Mouse (Mus musculus): ENCODE results near the gene Actl6b. TPM values are rescaled to one million over a fixed set of nuclear protein-coding genes. Genes with fewer than 3 reads are reported as not detected.
"Not testable (repeated sequence)": the region's sequence is repeated elsewhere in the genome, so short reads cannot be mapped to it uniquely, and the experiment has no call there.

The Actl6b gene
- polyA plus RNA-seq, 1 experiment: not detected

GRCm38 (mm10) chr5:137611245-137611602 is 57.9 kb downstream of the Actl6b start:
- 63% methylated on average over 6 of the region's 6 CpGs for WGBS
- H3K4me1 ChIP-seq (replicated peaks; ENCODE audit: control insufficient read depth, insufficient read depth, low read length): no peaks in the 10 kb centered on the region

DNA sequence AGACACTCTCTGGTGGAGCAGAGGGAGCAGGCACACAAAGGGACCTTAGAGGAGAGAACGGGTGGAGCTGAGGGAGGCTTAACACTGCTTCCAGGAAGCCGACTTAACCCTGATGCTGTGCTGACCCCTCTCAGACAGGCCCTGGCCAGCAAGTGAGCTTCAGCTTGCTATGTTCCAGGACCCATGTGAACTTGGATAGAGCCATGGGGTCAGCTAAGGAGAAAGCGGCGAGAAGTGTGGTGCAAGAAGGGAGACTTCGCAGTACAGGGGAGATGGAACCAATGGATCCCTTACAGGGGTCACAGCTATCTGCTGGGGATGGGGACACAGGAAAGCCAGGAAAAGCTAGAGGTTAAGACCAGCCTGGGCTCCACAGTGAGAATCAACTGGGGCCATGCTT is 59.8 kb downstream of the Actl6b start:
- no peak overlapping the region for H3K4me3 ChIP-seq (ENCODE audit: control insufficient read depth, insufficient read depth, low read length)
- H3K4me1 ChIP-seq (replicated peaks; ENCODE audit: control insufficient read depth, insufficient read depth, low read length): no peaks in the 10 kb centered on the region
- no peaks in the 10 kb centered on the region for H3K36me3 ChIP-seq (ENCODE audit: control insufficient read depth, insufficient read depth, low read length)
- no peak for DNase-seq
- no peaks in the 10 kb centered on the region for H3K27me3 ChIP-seq (ENCODE audit: control insufficient read depth, insufficient read depth, low read length)
- 96% methylated on average over 5 of the region's 5 CpGs for WGBS
- H3K27ac ChIP-seq (ENCODE audit: control insufficient read depth, insufficient read depth, low read length): no peak overlapping the region
- TF ChIP-seq POLR2A (IDR thresholded peaks at IDR 0.05; ENCODE audit: control insufficient read depth, extremely low read depth, insufficient read depth, low read length, poor library complexity) (no peak), CTCF (IDR thresholded peaks at IDR 0.05; ENCODE audit: borderline replicate concordance, control insufficient read depth, extremely low read depth, insufficient read depth, low read length, poor library complexity) (no peak)

More at GRCm38 (mm10) chr5:137611245-137611602, 57.9 kb downstream of the Actl6b start:
- TF ChIP-seq POLR2A (IDR thresholded peaks at IDR 0.05; ENCODE audit: control insufficient read depth, extremely low read depth, insufficient read depth, low read length, poor library complexity): no peak
- H3K27ac ChIP-seq (ENCODE audit: control insufficient read depth, insufficient read depth, low read length): no peak overlapping the region
- no peaks in the 10 kb centered on the region for H3K27me3 ChIP-seq (ENCODE audit: control insufficient read depth, insufficient read depth, low read length)
- H3K4me3 ChIP-seq (ENCODE audit: control insufficient read depth, insufficient read depth, low read length): no peak overlapping the region
- no peaks in the 10 kb centered on the region for H3K36me3 ChIP-seq (ENCODE audit: control insufficient read depth, insufficient read depth, low read length)
- no peak for DNase-seq

DNA sequence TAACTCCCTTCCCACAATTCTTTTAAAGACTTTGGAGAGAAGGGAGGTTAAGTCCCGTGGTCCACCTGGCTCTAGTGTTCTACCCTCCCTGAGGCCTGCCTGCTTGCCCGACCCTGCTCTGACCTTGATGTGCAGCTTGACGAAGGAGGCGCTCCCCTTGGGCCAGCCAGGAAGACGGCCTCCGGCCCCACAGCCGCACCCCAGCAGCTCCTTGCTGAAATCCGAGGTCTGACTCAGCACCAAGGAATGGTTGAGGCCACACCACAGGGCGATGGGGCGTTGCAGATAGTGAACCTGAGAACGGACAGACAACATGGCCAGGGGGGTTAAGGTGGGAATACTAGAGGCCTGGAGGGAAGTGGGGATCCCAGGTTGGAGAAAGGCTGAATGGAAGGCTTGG is 60.2 kb downstream of the Actl6b start, which contains the start of gene Pcolce:
Gene Pcolce, minus strand, starts transcription at position 235 of the 400 bp plus-strand sequence.
- TF ChIP-seq POLR2A (IDR thresholded peaks at IDR 0.05; ENCODE audit: control insufficient read depth, extremely low read depth, insufficient read depth, low read length, poor library complexity) (no peak), CTCF (IDR thresholded peaks at IDR 0.05; ENCODE audit: borderline replicate concordance, control insufficient read depth, extremely low read depth, insufficient read depth, low read length, poor library complexity) (no peak)

DNA sequence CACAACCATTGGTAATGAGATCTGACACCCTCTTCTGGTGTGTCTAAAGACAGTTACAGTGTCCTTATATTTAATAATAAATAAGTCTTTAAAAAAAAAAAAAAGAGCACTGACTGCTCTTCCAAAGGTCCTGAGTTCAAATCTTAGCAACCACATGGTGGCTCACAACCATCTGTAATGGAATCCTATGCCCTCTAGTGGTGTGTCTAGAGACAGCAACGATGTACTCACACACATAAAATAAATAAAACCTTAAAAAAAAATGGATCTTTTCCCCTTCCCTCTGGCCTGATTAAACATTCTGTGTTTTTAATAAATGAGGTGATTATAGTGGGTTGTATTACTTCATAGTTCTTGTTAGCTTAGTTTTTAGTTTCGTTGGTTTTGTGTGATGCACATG is 61.6 kb downstream of the Actl6b start:
- H3K4me3 ChIP-seq (ENCODE audit: control insufficient read depth, insufficient read depth, low read length); H3K27ac ChIP-seq (ENCODE audit: control insufficient read depth, insufficient read depth, low read length); H3K27me3 ChIP-seq (ENCODE audit: control insufficient read depth, insufficient read depth, low read length); H3K36me3 ChIP-seq (ENCODE audit: control insufficient read depth, insufficient read depth, low read length); H3K4me1 ChIP-seq (replicated peaks; ENCODE audit: control insufficient read depth, insufficient read depth, low read length); DNase-seq: not testable (repeated sequence)
- 89% methylated on average over 2 of the region's 2 CpGs for WGBS

More for the DNA sequence above, 60.2 kb downstream of the Actl6b start, which contains the start of gene Pcolce:
- H3K4me3 ChIP-seq (ENCODE audit: control insufficient read depth, insufficient read depth, low read length): no peak within 1 kb of the TSS
- H3K4me1 ChIP-seq (replicated peaks; ENCODE audit: control insufficient read depth, insufficient read depth, low read length): no peaks in the 10 kb centered on the region
- H3K27ac ChIP-seq (ENCODE audit: control insufficient read depth, insufficient read depth, low read length): no peak within 1 kb of the TSS
- H3K27me3 ChIP-seq (ENCODE audit: control insufficient read depth, insufficient read depth, low read length): no peaks in the 10 kb centered on the region
- no peaks in the 10 kb centered on the region for H3K36me3 ChIP-seq (ENCODE audit: control insufficient read depth, insufficient read depth, low read length)
- WGBS: 90% methylated on average over 11 of the region's 11 CpGs
- no peak for DNase-seq

DNA sequence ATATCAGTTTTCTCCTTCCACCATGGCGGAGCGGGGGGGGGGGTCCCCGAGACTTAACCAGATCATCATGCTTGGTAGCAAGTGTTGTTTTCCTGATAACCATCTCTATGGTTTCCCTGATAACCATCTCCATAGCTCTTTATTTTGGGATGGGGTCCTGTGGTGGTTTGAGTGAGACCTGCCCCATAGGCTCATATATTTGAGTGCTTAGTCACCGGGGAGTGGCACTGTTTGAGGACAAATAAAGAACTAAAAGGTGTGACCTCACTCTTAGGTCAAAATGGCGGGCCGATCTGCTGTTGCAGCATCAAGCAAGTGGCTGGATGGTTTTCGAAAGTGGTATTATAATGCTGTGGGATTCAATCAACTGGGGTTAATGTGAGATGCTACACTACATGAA is 62.0 kb downstream of the Actl6b start:
- Histone ChIP-seq H3K27ac (ENCODE audit: control insufficient read depth, insufficient read depth, low read length) (no peak overlapping the region), H3K36me3 (ENCODE audit: control insufficient read depth, insufficient read depth, low read length) (no peaks in the 10 kb centered on the region), H3K27me3 (ENCODE audit: control insufficient read depth, insufficient read depth, low read length) (no peaks in the 10 kb centered on the region), H3K4me1 (replicated peaks; ENCODE audit: control insufficient read depth, insufficient read depth, low read length) (no peaks in the 10 kb centered on the region), H3K4me3 (ENCODE audit: control insufficient read depth, insufficient read depth, low read length) (no peak overlapping the region)
- WGBS: 87% methylated on average over 7 of the region's 7 CpGs
- no peak for DNase-seq
- TF ChIP-seq POLR2A (IDR thresholded peaks at IDR 0.05; ENCODE audit: control insufficient read depth, extremely low read depth, insufficient read depth, low read length, poor library complexity) (no peak), CTCF (IDR thresholded peaks at IDR 0.05; ENCODE audit: borderline replicate concordance, control insufficient read depth, extremely low read depth, insufficient read depth, low read length, poor library complexity) (no peak)

Other genes starting within 250 kb of the Actl6b start
- gene Srrt, start 245.8 kb upstream of the Actl6b start, polyA plus RNA-seq (2012; rRNA removed): 432 and 434 TPM in 2 replicates
- gene Trip6, start 239.1 kb upstream of the Actl6b start, polyA plus RNA-seq (2012; rRNA removed): 25.0 and 28.0 TPM in 2 replicates
- gene Slc12a9, start 219.9 kb upstream of the Actl6b start, polyA plus RNA-seq (2012; rRNA removed): 37.4 and 39.2 TPM in 2 replicates
- 9.2 and 10.4 TPM in 2 replicates for gene Ephb4, start 203.4 kb upstream of the Actl6b start, polyA plus RNA-seq (2012; rRNA removed)
- gene Zan, start 76.5 kb upstream of the Actl6b start, polyA plus RNA-seq (2012; rRNA removed): 0.24 and 0.36 TPM in 2 replicates
- gene Pop7, start 51.0 kb upstream of the Actl6b start, polyA plus RNA-seq (2012; rRNA removed): 65.5 and 68.7 TPM in 2 replicates
- 83.9 and 84.3 TPM in 2 replicates for gene Gigyf1, start 35.0 kb upstream of the Actl6b start, polyA plus RNA-seq (2012; rRNA removed)
- gene Epo, start 20.3 kb upstream of the Actl6b start, polyA plus RNA-seq (2012; rRNA removed): not detected in 2 replicates
- gene Gnb2, start 20.0 kb upstream of the Actl6b start, polyA plus RNA-seq (2012; rRNA removed): 1,444 and 1,492 TPM in 2 replicates
- gene Tfr2, start 16.3 kb downstream of the Actl6b start, polyA plus RNA-seq (2012; rRNA removed): 0.49 and 2.4 TPM in 2 replicates
- 252 and 273 TPM in 2 replicates for gene Mospd3, start 47.5 kb downstream of the Actl6b start, polyA plus RNA-seq (2012; rRNA removed)
- gene Pcolce, start 60.3 kb downstream of the Actl6b start, polyA plus RNA-seq (2012; rRNA removed): 21.9 and 29.7 TPM in 2 replicates
- 0.27 and 0.31 TPM in 2 replicates for gene Fbxo24, start 75.5 kb downstream of the Actl6b start, polyA plus RNA-seq (2012; rRNA removed)
- gene Lrch4, start 75.6 kb downstream of the Actl6b start, polyA plus RNA-seq (2012; rRNA removed): 576 and 587 TPM in 2 replicates
- 149 and 153 TPM in 2 replicates for gene Gm20605, start 75.7 kb downstream of the Actl6b start, polyA plus RNA-seq (2012; rRNA removed)
- gene Sap25, start 87.8 kb downstream of the Actl6b start, polyA plus RNA-seq (2012; rRNA removed): 576 and 646 TPM in 2 replicates
- 2.2 and 2.5 TPM in 2 replicates for gene Irs3, start 92.2 kb downstream of the Actl6b start, polyA plus RNA-seq (2012; rRNA removed)
- gene Agfg2, start 131.2 kb downstream of the Actl6b start, polyA plus RNA-seq (2012; rRNA removed): 205 and 213 TPM in 2 replicates
- gene Nyap1, start 188.1 kb downstream of the Actl6b start, polyA plus RNA-seq (2012; rRNA removed): 97.2 and 110 TPM in 2 replicates
- gene Tsc22d4, start 192.2 kb downstream of the Actl6b start, polyA plus RNA-seq (2012; rRNA removed): 670 and 672 TPM in 2 replicates
- gene Ppp1r35, start 225.3 kb downstream of the Actl6b start, polyA plus RNA-seq (2012; rRNA removed): 101 and 120 TPM in 2 replicates
- 81.9 and 87.5 TPM in 2 replicates for gene Mepce, start 234.1 kb downstream of the Actl6b start, polyA plus RNA-seq (2012; rRNA removed)
- gene Zcwpw1, start 234.3 kb downstream of the Actl6b start, polyA plus RNA-seq (2012; rRNA removed): 4.6 TPM in 2 replicates